Mouse (Mus musculus): ENCODE measurements around the gene Serpina1f.

DNA sequence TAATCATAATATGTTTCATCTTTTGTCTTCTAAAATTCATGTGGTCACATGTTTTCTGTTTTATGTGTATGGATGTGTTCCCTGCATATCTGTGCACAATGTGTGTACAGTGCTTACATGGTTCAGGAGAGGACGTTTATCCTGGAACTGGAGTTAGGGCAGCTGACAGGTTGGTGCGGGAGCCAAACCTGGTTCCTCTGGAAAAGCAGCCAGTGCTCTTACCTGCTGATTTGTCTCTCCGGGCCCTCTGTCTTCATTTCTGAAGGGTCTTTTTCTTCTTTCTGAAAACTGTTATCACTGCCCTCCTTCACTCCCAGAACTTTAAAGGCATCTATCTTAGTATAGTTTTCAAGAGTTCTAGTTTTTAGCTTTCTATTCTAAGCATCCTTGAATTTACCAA, 51.5 kb downstream of the Serpina1f start:
- no peak for TF ChIP-seq POLR2A (IDR thresholded peaks at IDR 0.05; ENCODE audit: insufficient read depth, low read depth, low read length)
- TF ChIP-seq CTCF (IDR thresholded peaks at IDR 0.05) = no peak
